Mouse (Mus musculus) kidney, adult 18-20 months (tissue): ENCODE measurements around the gene Sec61b.
A peak's percentile ranks its signal among the peaks of the same experiment; 100 is the strongest.

Source experiments
- DNase-seq: peaks from one replicate; pipeline ENCODE4 v3.0.0; 2021

Gene Sec61b

DNA sequence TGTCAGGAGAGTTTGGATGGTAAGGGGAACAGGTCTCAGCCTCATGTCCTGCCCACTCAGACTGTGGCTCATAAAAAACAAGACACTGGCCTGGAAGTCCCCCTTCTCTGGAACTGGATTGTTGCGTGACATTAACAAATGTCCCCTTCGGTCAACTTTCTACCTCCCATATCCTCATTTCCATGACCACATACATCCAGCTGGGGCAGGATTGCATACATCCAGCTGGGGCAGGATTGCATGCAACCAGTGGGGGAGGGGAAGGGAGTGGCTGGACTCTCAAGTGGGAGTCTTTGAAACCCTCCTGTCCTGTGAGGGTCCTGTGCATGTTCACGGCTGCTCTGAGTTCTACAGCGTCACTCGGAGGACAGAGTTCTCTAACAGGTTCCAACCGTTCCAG is 16.8 kb downstream of the Sec61b start:
- no peak for DNase-seq

DNA sequence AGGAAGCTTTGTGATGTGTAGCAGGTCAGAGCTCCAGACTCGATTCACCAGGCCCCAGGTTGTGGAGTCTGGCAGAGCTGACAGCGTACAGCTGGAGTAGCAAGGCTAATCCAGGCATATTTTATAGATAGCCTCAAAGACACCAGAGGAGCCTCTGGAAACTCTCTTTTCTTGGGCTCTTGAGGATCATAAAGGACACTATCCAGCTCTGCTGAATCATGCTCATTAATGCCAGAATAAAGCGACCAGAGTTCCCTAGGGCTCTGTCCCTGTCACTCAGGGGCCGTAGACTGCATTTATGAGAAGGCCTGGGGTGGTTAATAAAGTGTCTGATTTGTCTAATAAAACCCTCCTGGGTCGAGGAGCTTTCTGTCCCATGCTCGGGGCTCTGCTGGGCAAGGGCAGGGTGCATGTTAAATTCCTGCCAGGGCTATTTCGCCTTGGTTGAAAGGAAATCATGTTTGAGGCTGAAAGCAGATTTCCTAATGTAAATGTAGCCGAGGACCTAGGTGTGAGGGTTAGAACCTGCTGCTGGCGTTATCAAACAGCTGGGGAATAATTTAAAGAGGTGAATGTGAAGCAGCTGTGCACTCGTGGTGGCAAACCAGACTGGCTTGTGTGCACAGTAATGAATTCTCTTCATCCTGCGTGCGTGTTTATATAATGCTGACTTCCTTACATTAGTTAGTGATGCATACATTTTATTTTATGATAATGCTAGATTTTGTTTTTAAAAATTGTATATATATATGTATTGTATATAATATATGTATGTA is 18.0 kb downstream of the Sec61b start:
- no peak for DNase-seq

DNA sequence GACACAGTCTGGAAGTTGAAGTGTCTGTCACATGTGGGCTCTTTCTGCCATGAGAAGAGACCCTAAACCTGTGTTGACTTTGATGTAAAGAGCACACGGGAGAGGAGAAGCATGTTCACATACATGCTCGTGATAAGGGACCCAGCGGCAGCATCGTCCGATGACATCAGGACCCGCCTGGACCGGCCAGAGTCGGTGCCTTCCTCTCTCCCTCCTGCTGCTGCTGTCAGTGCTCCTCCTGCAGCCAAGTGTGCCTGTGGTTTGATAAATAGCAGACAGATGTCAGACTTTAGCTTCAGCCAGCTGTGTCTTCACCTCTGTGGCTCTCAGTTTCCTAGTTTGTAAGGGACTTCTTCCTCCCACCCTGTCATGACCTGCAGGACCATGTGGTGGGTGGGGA is 19.0 kb downstream of the Sec61b start:
- DNase-seq, result no peak

DNA sequence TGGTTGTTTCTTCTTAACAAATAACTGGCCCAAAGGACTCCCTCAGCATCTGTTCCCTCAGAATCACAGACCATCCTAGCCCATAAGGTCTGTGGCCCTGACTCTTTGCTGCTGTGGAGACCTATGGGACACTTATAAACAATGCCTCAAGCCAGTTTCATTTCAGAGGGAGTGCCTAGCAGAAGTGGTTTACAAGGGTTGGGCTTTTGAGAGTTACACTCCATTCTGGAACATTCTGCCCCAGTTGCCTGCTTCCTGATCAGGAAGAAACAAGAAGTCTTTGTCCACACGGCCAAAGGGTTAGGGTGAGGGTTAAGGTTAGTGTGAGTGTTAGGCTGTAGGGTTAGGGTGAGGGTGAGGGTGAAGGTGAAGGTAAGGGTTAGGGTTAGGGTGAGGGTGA is 19.7 kb downstream of the Sec61b start:
- DNase-seq, result no peak

DNA sequence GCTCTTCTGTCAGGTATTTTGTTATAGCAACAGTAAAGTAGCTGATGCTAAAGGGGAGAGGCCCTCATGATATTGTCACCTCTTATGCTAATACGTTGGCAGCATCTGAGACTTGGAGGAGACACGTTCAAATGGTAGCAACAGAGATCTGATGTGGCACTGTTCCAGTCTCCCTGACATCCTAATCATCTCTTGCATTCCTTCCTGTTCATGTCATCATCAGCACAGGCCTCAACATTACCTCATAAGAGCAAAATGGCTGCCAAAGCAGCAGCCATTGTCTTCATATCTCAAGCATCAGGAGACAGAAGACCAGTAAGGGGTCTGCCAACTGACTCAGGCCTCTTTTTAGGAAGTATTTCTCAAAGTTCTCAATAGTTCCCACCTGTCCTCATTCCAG is 20.2 kb downstream of the Sec61b start:
- DNase-seq, result no peak

DNA sequence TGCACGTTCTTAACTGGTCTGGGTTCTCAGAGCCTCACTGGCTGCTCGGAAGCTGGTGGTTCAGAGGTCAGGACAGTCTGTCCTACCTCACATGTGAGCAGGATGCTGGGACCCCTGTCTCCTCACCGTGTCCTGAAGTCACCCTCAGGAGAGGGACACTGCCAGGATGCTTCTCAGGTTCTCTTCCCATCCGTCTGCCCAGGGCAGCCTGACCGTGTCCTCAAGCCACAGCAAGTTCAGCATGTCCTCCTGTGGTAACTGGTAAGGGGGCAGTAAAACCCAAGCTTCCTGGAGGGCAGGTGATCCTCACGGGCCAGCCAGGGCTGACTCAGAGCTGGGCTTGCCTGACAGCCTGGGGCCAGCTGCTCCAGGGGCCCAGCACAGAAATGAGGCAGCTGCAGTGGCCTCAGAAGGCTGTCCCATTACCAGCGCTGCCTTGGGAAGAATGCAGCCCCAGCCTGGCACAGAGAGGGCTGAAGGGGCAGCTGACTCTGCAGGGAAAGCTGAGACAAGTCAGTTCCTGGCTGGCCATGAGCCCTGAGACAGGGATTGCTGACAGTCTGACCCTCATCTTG is 23.4 kb downstream of the Sec61b start:
- no peak for DNase-seq

DNA sequence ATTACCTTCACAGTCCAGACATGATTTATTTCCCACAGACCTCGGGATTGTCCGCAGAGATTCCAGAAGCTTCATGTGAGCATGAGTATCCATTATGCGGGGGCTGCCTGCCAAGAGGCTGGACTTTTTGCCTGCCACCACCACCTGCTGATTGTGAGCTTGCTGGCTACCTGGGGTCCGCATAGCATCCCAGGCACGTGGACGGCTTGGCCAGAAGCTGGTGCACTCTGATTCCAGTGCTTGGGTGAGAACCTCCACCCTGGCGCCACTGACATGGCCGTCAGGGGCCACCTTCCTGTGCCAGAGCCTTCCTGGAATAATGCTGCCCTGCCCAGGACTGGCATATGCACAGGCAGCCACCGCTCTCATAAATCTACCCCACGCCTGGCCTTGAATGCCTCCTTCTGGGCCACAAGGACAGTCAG is 24.7 kb downstream of the Sec61b start:
- DNase-seq, result no peak

DNA sequence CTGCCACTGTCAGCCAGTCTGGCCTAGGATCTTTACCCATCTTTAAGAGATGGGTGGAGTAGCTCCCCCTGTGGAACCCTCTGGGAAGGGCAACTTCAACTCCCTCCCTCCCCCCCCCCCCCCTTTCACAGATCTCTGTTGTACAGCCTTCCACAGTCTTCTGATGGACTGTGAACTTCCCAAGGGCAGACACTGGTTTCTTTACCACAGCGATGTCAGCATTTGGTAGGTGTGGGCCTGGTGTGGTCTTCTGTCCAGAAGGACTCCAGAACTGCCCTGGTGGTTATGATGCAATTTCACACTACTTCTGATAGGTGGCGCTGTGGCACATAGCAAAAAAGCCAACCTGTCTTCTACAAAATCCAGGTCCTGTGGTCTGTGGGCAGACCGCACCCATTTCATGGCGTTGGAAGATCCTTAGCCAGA is 28.1 kb downstream of the Sec61b start:
- peak; percentile 29 for DNase-seq

DNA sequence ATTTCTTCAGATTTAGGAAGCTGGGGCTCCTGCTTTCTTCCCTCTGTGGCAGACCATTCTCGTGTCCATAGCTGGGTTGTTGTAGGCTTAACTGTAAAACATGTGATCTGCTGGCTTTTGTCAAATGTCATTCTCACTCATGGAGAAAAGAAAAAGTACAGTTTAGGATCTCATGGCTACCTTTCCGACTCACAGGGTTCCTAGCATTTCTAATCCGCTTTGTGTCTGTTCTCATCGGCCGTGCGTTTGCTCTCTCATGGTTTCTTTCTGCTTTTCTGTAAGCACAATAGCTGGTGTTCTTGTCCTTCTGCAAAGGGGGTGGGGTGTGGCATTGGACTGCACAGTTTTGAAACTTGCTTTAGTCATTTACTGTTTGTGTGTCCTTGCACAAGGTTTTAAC is 28.6 kb downstream of the Sec61b start:
- DNase-seq, result no peak

DNA sequence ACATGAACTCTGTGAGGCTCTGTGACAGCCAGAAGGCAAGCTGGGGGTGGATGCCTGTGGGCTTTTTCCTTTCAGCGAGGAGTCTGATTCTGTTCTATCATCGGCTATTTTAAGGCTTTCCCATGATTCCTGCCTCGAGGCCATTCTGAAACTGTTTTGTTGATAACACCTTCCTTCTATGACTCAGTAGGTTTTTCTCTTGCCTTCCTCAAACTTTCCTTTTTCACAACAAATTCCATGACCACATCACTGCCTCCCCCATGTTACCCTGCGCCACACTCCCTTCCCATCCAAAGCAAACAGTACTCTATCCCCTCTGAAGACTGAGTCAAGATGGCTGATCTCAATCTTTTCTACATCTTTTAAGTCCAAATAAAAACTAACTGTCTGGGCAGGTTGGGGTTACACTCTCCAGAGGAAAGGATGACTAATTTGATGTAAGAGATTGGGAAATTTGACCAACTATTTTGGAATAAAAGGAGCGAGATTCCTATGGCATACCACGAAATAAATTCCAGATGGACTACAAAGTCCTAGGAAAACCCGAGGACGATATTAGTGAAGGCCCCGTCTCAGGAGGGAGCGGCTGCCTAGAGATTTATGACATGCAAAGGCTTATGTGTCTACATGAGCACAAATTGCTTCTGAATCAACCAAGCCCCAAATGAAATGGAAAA is 30.5 kb downstream of the Sec61b start:
- DNase-seq, result no peak

DNA sequence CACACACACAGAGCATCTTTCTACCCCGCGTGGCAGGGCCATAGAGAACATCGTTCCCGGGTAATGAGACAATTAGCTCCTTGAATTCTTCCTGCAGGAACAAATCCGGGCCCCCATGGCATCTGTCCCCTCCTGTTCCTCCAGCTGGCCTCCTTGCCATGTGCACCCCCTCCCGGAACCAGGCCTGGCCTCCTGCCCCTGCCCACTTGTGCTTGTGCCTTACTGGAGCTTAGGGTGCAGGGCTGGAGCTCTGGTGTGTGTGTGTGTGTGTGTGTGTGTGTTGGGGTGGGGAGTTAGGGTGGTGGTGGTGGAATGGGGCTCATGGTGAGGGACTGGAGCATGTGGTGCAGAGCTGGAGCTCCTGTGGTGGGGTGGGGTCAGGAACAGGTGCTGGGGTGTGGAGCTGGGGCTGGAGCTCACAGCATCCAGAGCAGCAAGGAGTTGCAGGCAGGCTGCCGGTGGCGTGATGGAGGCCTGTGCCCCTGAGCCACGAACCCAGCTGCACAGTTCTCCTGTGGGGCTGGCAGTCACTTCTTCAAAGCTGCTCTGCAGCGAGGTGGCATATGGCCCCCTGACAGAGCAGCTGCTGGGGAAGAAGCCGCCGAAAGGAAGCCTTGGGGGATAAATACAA is 44.2 kb downstream of the Sec61b start:
- no peak for DNase-seq

DNA sequence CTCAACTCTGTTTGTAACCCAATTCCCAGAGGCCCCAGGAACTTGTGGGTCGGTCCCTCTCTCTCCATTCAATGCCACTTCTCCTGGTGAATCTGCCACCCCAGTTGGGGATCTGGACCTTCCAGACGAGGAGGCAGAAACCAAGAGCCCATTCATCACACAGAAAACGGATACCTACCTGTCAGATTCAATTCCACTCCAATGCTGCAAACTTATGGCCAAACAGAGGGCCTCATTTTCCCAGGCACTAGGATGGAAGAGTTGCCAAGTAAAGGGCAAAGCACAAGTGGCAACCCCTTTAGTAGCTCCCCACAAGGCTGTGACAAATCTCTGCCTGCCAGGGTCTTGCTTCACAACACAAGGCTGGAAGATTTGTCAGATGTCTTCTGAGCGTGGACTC is 45.6 kb downstream of the Sec61b start:
- DNase-seq, result no peak

DNA sequence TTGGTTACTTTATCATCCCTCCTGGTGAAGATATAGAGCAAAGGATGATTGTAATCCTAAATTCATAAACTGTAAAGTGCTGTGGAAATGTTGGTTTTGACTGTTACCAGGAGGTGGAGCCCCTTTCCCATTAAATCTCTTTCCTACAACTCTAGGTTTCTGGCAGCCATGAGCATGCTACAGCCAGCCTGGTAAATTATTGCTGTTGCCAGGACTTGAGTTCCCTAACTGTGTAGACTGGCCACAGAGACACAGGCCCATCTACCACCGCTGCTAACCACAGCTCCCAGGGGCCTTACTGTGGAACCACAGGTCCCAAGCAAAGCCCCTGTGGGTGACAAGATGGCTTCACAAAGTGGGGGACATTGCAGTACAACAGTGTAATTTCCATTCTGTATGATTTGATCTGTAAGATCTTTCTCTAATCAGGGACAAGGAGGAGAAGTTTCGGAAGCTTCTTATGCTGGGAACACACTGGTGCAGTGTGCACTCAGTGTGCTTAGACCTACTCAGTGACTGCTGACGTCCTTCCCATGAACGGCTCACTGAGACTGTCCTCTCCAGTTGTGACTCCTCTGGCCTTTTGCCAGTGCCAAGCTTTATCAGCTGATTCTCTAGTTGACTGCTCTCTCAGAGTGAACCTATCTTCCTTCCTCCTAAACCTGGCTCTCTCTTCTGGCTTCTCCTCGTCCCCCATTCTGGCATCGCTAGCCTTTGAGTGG is 47.6 kb downstream of the Sec61b start:
- no peak for DNase-seq

DNA sequence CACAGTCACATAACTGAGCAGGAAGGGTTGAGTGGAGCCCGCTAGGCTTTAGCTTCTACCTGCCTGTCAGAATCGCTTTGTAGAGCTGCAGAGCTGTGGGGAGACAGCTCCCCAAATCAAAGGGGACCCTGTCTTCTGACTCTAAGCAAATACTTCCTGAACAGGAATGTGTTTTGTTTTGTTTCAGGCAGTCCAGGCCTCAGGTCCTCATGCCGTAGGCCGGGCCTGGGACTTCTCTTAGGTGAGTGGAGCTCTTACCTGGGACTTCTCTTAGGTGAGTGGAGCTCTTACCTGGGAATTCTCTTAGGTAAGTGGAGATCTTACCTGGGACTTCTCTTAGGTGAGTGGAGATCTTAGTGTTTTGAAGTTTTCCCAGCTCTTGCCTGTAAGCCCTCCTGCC is 55.4 kb downstream of the Sec61b start:
- DNase-seq, result no peak
